Mouse (Mus musculus): ENCODE data around the gene Nuak2. TPM values are rescaled to one million over a fixed set of nuclear protein-coding genes. Genes with fewer than 3 reads are reported as not detected.
A peak's percentile ranks its signal among the peaks of the same experiment; 100 is the strongest.

The Nuak2 gene
- polyA plus RNA-seq, 1 experiment from 2014 or later = 11.9 TPM

GRCm38 (mm10) chr1:132335378-132335965, 19.5 kb downstream of the Nuak2 start:
- DNase-seq (ENCODE audit: low spot score) = peak; percentile 64

GRCm38 (mm10) chr1:132336921-132337320, 21.0 kb downstream of the Nuak2 start:
- ATAC-seq (no peak), DNase-seq (ENCODE audit: low spot score) (no peak)
- 44% methylated on average over 6 of the region's 6 CpGs for WGBS
- peaks cover 8% of the 10 kb centered on the region; the same call in 1 of the 2 replicates for H3K36me3 ChIP-seq (ENCODE audit: insufficient read depth, low read length)
- H3K4me2 ChIP-seq (replicated peaks; ENCODE audit: low read depth, low read length) = no peak overlapping the region
- no peak for TF ChIP-seq CTCF (IDR thresholded peaks at IDR 0.05)
- TF ChIP-seq EP300 (IDR thresholded peaks at IDR 0.05) = no peak
- no peak overlapping the region for H3K9ac ChIP-seq (replicated peaks; ENCODE audit: low read depth)
- H3K4me3 ChIP-seq (ENCODE audit: low read depth, low read length) = no peak overlapping the region
- no peaks in the 10 kb centered on the region for H3K9me3 ChIP-seq (ENCODE audit: low read length)
- H3K27ac ChIP-seq (ENCODE audit: low read length) = no peak overlapping the region
- H3K4me1 ChIP-seq (ENCODE audit: insufficient read depth, low read depth, low read length) = peaks cover 37% of the 10 kb centered on the region
- H3K27me3 ChIP-seq (replicated peaks; ENCODE audit: insufficient read depth, low read length) = no peaks in the 10 kb centered on the region

More at GRCm38 (mm10) chr1:132335378-132335965, 19.5 kb downstream of the Nuak2 start:
- no peak overlapping the region for H3K4me3 ChIP-seq (ENCODE audit: low read depth, low read length)
- ATAC-seq = peak; percentile 61
- H3K4me1 ChIP-seq (ENCODE audit: insufficient read depth, low read depth, low read length) = peaks cover 35% of the 10 kb centered on the region
- no peak overlapping the region for H3K9ac ChIP-seq (replicated peaks; ENCODE audit: low read depth)
- peaks cover 20% of the 10 kb centered on the region for H3K36me3 ChIP-seq (ENCODE audit: insufficient read depth, low read length)
- H3K27me3 ChIP-seq (replicated peaks; ENCODE audit: insufficient read depth, low read length) = no peaks in the 10 kb centered on the region
- WGBS = 24% methylated on average over 12 of the region's 12 CpGs
- peak overlapping the region; percentile 64 for H3K27ac ChIP-seq (ENCODE audit: low read length)
- TF ChIP-seq EP300 (IDR thresholded peaks at IDR 0.05) = peak; percentile 87
- TF ChIP-seq CTCF (IDR thresholded peaks at IDR 0.05) = no peak
- H3K4me2 ChIP-seq (replicated peaks; ENCODE audit: low read depth, low read length) = no peak overlapping the region
- H3K9me3 ChIP-seq (ENCODE audit: low read length) = no peaks in the 10 kb centered on the region

GRCm38 (mm10) chr1:132338027-132338660, 22.2 kb downstream of the Nuak2 start:
- Histone ChIP-seq H3K4me2 (replicated peaks; ENCODE audit: low read depth, low read length) (no peak overlapping the region), H3K4me3 (ENCODE audit: low read depth, low read length) (no peak overlapping the region), H3K4me1 (ENCODE audit: insufficient read depth, low read depth, low read length) (peaks cover 38% of the 10 kb centered on the region), H3K27me3 (replicated peaks; ENCODE audit: insufficient read depth, low read length) (no peaks in the 10 kb centered on the region), H3K36me3 (ENCODE audit: insufficient read depth, low read length) (no peaks in the 10 kb centered on the region), H3K27ac (ENCODE audit: low read length) (no peak overlapping the region), H3K9me3 (ENCODE audit: low read length) (no peaks in the 10 kb centered on the region), H3K9ac (replicated peaks; ENCODE audit: low read depth) (no peak overlapping the region)
- ATAC-seq (no peak), DNase-seq (ENCODE audit: low spot score) (no peak)
- WGBS = 24% methylated on average over 7 of the region's 8 CpGs
- TF ChIP-seq EP300 (IDR thresholded peaks at IDR 0.05) (peak; percentile 62; the same call in 1 of the 2 replicates), CTCF (IDR thresholded peaks at IDR 0.05) (no peak)

- DNase-seq (ENCODE audit: low spot score) (peak; percentile 69), ATAC-seq (peak; percentile 66)
- H3K27me3 ChIP-seq (replicated peaks; ENCODE audit: insufficient read depth, low read length) = no peaks in the 10 kb centered on the region
- H3K4me1 ChIP-seq (ENCODE audit: insufficient read depth, low read depth, low read length) = peaks cover 10% of the 10 kb centered on the region; the same call in 1 of the 2 replicates
- no peak overlapping the region for H3K4me3 ChIP-seq (ENCODE audit: low read depth, low read length)
- no peak overlapping the region for H3K9ac ChIP-seq (replicated peaks; ENCODE audit: low read depth)
- no peaks in the 10 kb centered on the region for H3K36me3 ChIP-seq (ENCODE audit: insufficient read depth, low read length)
- no peaks in the 10 kb centered on the region for H3K9me3 ChIP-seq (ENCODE audit: low read length)
- TF ChIP-seq CTCF (IDR thresholded peaks at IDR 0.05) = no peak
- TF ChIP-seq EP300 (IDR thresholded peaks at IDR 0.05) = peak; percentile 52; the same call in 1 of the 2 replicates
- no peak overlapping the region; the same call in 1 of the 2 replicates for H3K27ac ChIP-seq (ENCODE audit: low read length)
- WGBS = 37% methylated on average over 5 of the region's 5 CpGs
- H3K4me2 ChIP-seq (replicated peaks; ENCODE audit: low read depth, low read length) = no peak overlapping the region
Measured at GRCm38 (mm10) chr1:132341731-132342501, 26.0 kb downstream of the Nuak2 start.

- ATAC-seq (no peak), DNase-seq (ENCODE audit: low spot score) (no peak)
- no peak overlapping the region for H3K9ac ChIP-seq (replicated peaks; ENCODE audit: low read depth)
- WGBS = 71% methylated on average over 3 of the region's 3 CpGs
- H3K27ac ChIP-seq (ENCODE audit: low read length) = no peak overlapping the region
- H3K36me3 ChIP-seq (ENCODE audit: insufficient read depth, low read length) = no peaks in the 10 kb centered on the region
- TF ChIP-seq CTCF (IDR thresholded peaks at IDR 0.05) = no peak
- no peak for TF ChIP-seq EP300 (IDR thresholded peaks at IDR 0.05)
- peaks cover 9% of the 10 kb centered on the region; the same call in 1 of the 2 replicates for H3K4me1 ChIP-seq (ENCODE audit: insufficient read depth, low read depth, low read length)
- no peak overlapping the region for H3K4me3 ChIP-seq (ENCODE audit: low read depth, low read length)
- H3K9me3 ChIP-seq (ENCODE audit: low read length) = no peaks in the 10 kb centered on the region
- no peak overlapping the region for H3K4me2 ChIP-seq (replicated peaks; ENCODE audit: low read depth, low read length)
- no peaks in the 10 kb centered on the region for H3K27me3 ChIP-seq (replicated peaks; ENCODE audit: insufficient read depth, low read length)
Measured at GRCm38 (mm10) chr1:132342518-132342917, 26.6 kb downstream of the Nuak2 start.

- H3K9ac ChIP-seq (replicated peaks; ENCODE audit: low read depth) = no peak overlapping the region
- no peak overlapping the region for H3K4me2 ChIP-seq (replicated peaks; ENCODE audit: low read depth, low read length)
- no peaks in the 10 kb centered on the region for H3K27me3 ChIP-seq (replicated peaks; ENCODE audit: insufficient read depth, low read length)
- 97% methylated on average over 2 of the region's 2 CpGs for WGBS
- peaks cover 6% of the 10 kb centered on the region; the same call in 1 of the 2 replicates for H3K4me1 ChIP-seq (ENCODE audit: insufficient read depth, low read depth, low read length)
- H3K9me3 ChIP-seq (ENCODE audit: low read length) = no peaks in the 10 kb centered on the region
- ATAC-seq = no peak
- no peak overlapping the region for H3K4me3 ChIP-seq (ENCODE audit: low read depth, low read length)
- no peak overlapping the region for H3K27ac ChIP-seq (ENCODE audit: low read length)
- no peaks in the 10 kb centered on the region for H3K36me3 ChIP-seq (ENCODE audit: insufficient read depth, low read length)
- TF ChIP-seq EP300 (IDR thresholded peaks at IDR 0.05) (no peak), CTCF (IDR thresholded peaks at IDR 0.05) (no peak)
- DNase-seq (ENCODE audit: low spot score) = no peak
Measured at GRCm38 (mm10) chr1:132343191-132343590, 27.3 kb downstream of the Nuak2 start.
